Mouse (Mus musculus): ENCODE data around the gene Adora3. TPM values are rescaled to one million over a fixed set of nuclear protein-coding genes. Genes with fewer than 3 reads are reported as not detected.
"Not testable (repeated sequence)": the region's sequence is repeated elsewhere in the genome, so short reads cannot be mapped to it uniquely, and the experiment has no call there.

The Adora3 gene
- polyA plus RNA-seq, 1 experiment from 2014 or later = 0.12 TPM

DNA sequence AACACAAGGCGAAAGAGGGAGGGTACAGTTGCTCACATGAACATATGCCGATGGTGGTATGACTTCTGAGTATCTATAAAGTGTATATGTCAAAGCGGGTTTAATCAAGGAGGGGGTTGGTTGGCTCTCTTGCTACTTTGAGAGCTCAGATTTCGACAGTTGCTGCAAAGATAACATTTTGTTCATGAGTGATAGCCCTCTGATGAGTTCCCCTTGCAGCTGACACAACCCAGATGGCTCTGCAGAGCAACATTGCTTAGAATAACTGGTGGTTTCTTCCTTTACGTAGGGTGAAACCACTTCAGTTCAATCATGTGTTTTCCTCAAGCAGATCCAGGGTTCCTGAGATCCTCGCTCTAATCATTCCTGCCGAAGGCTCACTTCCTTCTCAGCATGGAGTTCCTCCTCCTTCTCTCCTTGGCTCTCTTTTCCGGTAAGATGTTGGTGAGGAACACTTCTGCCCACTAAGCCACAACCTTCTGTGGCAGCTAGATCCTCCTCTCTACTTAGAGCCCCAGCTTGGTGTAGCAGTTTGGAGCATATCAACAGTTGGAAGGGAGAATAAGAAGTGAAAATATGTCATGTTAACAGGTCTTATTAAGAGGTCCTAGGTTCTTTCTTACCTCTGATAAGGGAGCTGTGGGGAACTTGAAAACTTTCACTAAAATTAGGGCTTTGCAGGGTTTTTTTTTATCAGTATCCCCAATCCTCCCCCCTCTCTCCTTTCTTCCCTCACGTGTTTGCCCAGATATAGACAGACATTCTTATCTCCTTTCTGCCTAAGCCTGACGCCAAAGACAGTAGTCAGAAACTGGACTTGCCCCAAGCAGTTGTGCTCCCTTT lies 43.4 kb downstream of the Adora3 start:
- Histone ChIP-seq H3K4me3 (replicated peaks; ENCODE audit: low read depth, low read length) (no peak overlapping the region), H3K27me3 (ENCODE audit: insufficient read depth, low read length) (no peaks in the 10 kb centered on the region), H3K4me1 (replicated peaks; ENCODE audit: insufficient read depth, low read length) (no peaks in the 10 kb centered on the region), H3K9ac (ENCODE audit: low read depth, low read length) (no peak overlapping the region), H3K27ac (no peak overlapping the region), H3K36me3 (ENCODE audit: insufficient read depth, low read length) (no peaks in the 10 kb centered on the region), H3K9me3 (replicated peaks; ENCODE audit: low read length) (no peaks in the 10 kb centered on the region), H3K4me2 (ENCODE audit: low read length) (no peak overlapping the region)
- DNase-seq (ENCODE audit: low spot score) (peak; percentile 37), ATAC-seq (replicated peaks; ENCODE audit: low FRiP score, low read depth) (no peak)
- WGBS = 40% methylated on average over 10 of the region's 10 CpGs
- no peak for TF ChIP-seq CTCF (IDR thresholded peaks at IDR 0.05; ENCODE audit: low read depth)

DNA sequence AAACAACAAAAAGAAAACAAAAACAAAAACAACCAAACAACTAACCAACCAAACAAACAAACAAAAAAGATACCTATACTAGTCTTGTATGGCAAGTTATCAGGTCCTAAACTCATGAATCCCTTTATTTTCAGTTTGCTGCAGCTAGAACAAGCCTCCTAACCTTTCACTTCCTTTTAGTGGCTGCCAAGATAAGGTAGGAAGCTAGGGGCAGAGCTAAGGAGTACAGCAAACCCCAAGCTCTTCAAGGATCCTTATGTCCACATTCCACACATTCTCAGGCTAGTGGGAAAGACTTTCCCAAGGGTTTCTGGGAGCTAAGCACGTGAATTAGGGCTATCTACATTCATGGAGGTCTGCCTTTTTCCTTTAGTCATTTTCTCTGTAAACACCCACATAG lies 44.6 kb downstream of the Adora3 start:
- no peak for ATAC-seq (replicated peaks; ENCODE audit: low FRiP score, low read depth)
- Histone ChIP-seq H3K9ac (ENCODE audit: low read depth, low read length) (no peak overlapping the region), H3K4me2 (ENCODE audit: low read length) (no peak overlapping the region), H3K4me1 (replicated peaks; ENCODE audit: insufficient read depth, low read length) (no peaks in the 10 kb centered on the region), H3K27ac (no peak overlapping the region), H3K4me3 (replicated peaks; ENCODE audit: low read depth, low read length) (no peak overlapping the region), H3K36me3 (ENCODE audit: insufficient read depth, low read length) (no peaks in the 10 kb centered on the region), H3K9me3 (replicated peaks; ENCODE audit: low read length) (no peaks in the 10 kb centered on the region), H3K27me3 (ENCODE audit: insufficient read depth, low read length) (no peaks in the 10 kb centered on the region)
- DNase-seq (ENCODE audit: low spot score) = no peak
- TF ChIP-seq CTCF (IDR thresholded peaks at IDR 0.05; ENCODE audit: low read depth) = no peak
- whole genome bisulfite sequencing = 24% methylated on average over 1 of the region's 1 CpGs

DNA sequence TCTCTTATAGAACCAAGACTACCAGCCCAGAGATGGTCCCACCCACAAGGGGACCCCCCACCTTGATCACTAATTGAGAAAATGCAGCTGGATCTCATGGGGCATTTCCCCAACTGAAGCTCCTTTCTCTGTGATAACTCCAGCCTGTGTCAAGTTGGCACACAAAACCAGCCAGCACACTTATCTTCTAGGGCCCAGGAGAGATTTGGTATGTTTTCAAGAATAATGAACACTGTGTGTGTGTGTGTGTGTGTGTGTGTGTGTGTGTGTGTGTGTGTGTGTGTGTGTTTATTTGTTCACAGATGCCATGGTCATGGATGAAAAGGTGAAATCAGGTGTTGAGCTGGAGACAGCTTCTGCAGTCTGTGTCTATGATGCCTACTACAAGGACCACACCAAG lies 45.8 kb downstream of the Adora3 start:
- H3K9me3 ChIP-seq (replicated peaks; ENCODE audit: low read length); DNase-seq (ENCODE audit: low spot score); H3K9ac ChIP-seq (ENCODE audit: low read depth, low read length); H3K27ac ChIP-seq; H3K4me3 ChIP-seq (replicated peaks; ENCODE audit: low read depth, low read length); H3K36me3 ChIP-seq (ENCODE audit: insufficient read depth, low read length); ATAC-seq (replicated peaks; ENCODE audit: low FRiP score, low read depth); H3K4me1 ChIP-seq (replicated peaks; ENCODE audit: insufficient read depth, low read length); H3K4me2 ChIP-seq (ENCODE audit: low read length); H3K27me3 ChIP-seq (ENCODE audit: insufficient read depth, low read length): not testable (repeated sequence)

DNA sequence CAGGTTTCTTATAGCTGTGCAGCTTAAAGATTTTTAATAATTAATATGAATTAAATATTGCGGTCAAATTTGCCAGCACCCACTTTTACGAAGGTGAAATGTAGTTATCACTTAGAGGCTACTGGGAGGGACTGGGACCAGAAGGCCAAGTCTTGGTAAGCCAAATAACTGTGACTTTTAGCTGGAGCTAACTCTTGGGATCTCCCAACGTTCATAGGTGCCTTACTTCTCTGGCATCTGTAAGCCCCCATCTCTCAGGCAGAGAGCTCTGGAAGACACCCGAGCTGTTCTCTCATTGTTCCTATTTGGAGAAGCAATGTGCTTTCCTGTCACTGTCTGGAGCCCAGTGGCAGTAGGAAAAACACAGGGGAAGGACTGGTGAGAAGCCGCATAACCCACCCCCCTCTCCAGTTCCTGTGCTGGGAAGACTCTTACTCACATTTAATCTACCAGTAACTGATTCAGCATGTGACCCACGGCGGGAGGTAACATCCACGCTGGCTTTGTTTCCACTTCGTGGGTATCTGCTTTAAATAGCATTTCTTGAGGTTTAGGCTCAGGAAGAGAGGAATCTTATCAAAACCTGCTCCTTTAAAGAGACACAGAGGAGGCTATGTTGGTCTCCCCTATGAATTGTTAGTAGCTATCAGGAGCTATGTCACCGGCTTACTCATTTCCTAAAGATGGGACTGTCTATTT lies 47.1 kb downstream of the Adora3 start:
- Histone ChIP-seq H3K4me3 (replicated peaks; ENCODE audit: low read depth, low read length) (no peak overlapping the region), H3K27ac (no peak overlapping the region), H3K9me3 (replicated peaks; ENCODE audit: low read length) (no peaks in the 10 kb centered on the region), H3K4me2 (ENCODE audit: low read length) (no peak overlapping the region), H3K4me1 (replicated peaks; ENCODE audit: insufficient read depth, low read length) (no peaks in the 10 kb centered on the region), H3K36me3 (ENCODE audit: insufficient read depth, low read length) (no peaks in the 10 kb centered on the region), H3K9ac (ENCODE audit: low read depth, low read length) (no peak overlapping the region), H3K27me3 (ENCODE audit: insufficient read depth, low read length) (no peaks in the 10 kb centered on the region)
- no peak for DNase-seq (ENCODE audit: low spot score)
- no peak for TF ChIP-seq CTCF (IDR thresholded peaks at IDR 0.05; ENCODE audit: low read depth)
- 63% methylated on average over 10 of the region's 10 CpGs for WGBS
- no peak for ATAC-seq (replicated peaks; ENCODE audit: low FRiP score, low read depth)

DNA sequence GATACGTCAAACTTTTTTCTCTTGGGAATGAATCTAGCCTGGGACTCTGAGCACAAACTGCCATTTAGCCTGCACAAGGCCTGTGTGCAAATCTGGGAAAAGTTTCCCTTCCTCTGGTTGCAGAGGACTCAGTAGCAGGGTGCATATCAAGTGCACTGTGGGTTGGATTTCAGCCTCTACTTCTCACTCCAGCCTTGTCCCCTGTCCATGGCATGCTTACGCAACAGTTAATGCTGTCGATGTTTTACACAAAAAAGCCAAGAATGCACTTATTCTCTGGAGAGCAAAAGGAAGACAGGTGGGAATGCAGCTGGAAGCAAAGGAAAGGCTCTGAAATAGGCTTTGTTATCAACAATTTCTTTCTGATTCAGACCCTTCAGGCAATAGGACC lies 47.7 kb downstream of the Adora3 start:
- H3K36me3 ChIP-seq (ENCODE audit: insufficient read depth, low read length) = no peaks in the 10 kb centered on the region
- no peak overlapping the region for H3K4me2 ChIP-seq (ENCODE audit: low read length)
- no peak overlapping the region for H3K27ac ChIP-seq
- TF ChIP-seq CTCF (IDR thresholded peaks at IDR 0.05; ENCODE audit: low read depth) = no peak
- no peaks in the 10 kb centered on the region for H3K4me1 ChIP-seq (replicated peaks; ENCODE audit: insufficient read depth, low read length)
- no peak for DNase-seq (ENCODE audit: low spot score)
- no peak overlapping the region for H3K9ac ChIP-seq (ENCODE audit: low read depth, low read length)
- H3K4me3 ChIP-seq (replicated peaks; ENCODE audit: low read depth, low read length) = no peak overlapping the region
- no peaks in the 10 kb centered on the region for H3K9me3 ChIP-seq (replicated peaks; ENCODE audit: low read length)
- 77% methylated on average over 3 of the region's 3 CpGs for WGBS
- ATAC-seq (replicated peaks; ENCODE audit: low FRiP score, low read depth) = no peak
- no peaks in the 10 kb centered on the region for H3K27me3 ChIP-seq (ENCODE audit: insufficient read depth, low read length)

DNA sequence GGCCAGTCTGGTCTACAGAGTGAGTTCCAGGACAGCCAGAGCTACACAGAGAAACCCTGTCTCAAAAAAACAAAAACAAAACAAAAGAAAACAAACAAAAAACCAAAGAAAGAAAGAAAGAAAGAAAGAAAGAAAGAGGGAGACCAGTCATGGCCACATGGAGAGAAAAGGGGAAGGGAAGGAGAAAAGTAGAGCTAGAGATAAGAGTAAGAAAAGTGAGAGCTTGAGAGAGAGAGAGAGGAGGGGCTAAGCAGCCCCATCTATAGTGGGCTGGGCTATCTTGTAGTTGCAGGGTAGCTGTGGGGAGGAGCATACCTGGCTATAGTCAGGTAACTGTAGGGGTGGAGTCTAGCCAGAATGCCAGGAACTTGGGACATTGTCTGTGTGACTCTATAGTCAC lies 50.1 kb downstream of the Adora3 start:
- not testable (repeated sequence) for H3K36me3 ChIP-seq (ENCODE audit: insufficient read depth, low read length); H3K9me3 ChIP-seq (replicated peaks; ENCODE audit: low read length); H3K27ac ChIP-seq; H3K4me1 ChIP-seq (replicated peaks; ENCODE audit: insufficient read depth, low read length); H3K9ac ChIP-seq (ENCODE audit: low read depth, low read length); H3K27me3 ChIP-seq (ENCODE audit: insufficient read depth, low read length); H3K4me3 ChIP-seq (replicated peaks; ENCODE audit: low read depth, low read length); H3K4me2 ChIP-seq (ENCODE audit: low read length); DNase-seq (ENCODE audit: low spot score); ATAC-seq (replicated peaks; ENCODE audit: low FRiP score, low read depth)
